Mouse (Mus musculus) right cerebral cortex, postnatal 36 days (tissue): ENCODE measurements around the gene Cdk5rap2.

Source experiments
- DNase-seq, 2 experiments: peaks; one replicate each; pipeline ENCODE4 v3.0.0; 2022; ENCODE audit warnings: low spot score in 2 of 2, mixed read lengths in 1 of 2

The Cdk5rap2 gene

GRCm38 (mm10) chr4:70354448-70354847, 55.8 kb downstream of the Cdk5rap2 start:
- DNase-seq, result no peak

GRCm38 (mm10) chr4:70353656-70354055, 56.6 kb downstream of the Cdk5rap2 start:
- DNase-seq, result no peak

DNA sequence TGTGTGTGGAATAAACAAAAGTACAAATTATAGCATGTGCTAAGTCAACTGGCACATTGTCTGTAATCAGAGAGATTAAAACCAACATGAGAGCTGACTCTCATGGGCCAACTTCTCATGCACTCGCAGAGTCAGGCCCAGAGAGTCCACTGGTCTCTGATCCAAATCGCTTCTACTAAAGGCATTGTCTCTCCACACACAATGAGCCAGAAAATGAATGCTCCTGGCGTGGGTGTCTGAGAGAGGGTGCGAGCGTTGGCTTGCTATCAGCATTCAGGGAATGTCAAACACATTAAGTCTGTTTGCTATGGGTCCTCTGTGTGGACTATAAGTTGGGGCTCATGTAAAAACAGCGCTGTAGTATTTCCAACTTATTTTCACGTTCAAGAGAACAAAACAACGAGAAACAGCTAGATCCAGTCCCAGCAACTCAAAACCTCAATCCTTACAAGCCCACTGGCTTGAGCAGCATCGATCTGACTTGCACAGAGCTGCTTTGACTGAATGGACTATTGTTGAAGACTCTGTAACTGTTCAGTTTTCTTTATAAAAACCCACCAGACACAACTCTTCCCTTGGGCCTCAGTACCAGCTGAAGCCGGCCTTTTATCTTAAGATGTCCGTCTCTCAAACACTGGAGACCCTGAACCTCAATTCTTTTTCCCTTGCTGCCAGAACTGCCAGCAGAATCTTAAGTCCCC, 74.6 kb downstream of the Cdk5rap2 start:
- no peak for DNase-seq

GRCm38 (mm10) chr4:70334995-70335394, 75.2 kb downstream of the Cdk5rap2 start:
- DNase-seq, result no peak

DNA sequence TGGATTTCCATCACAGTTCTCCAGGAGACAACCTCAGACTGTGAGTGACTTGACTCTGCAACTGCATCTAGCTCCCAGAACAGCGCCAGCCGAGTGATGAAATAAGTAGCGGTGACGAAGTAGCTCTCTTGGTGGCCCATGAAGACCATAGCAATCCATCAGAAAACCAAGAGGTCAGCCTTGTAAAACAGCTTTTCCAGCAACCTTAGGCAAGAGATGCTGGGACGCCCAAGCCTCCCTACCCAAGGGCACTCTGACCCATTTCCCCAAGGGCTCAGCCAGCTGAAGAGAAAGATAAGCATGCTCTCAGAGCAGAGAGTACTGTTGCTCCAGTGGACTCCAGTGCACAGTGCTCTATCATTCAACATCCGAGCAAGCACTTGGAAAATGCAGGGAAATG, 77.3 kb downstream of the Cdk5rap2 start:
- no peak for DNase-seq

DNA sequence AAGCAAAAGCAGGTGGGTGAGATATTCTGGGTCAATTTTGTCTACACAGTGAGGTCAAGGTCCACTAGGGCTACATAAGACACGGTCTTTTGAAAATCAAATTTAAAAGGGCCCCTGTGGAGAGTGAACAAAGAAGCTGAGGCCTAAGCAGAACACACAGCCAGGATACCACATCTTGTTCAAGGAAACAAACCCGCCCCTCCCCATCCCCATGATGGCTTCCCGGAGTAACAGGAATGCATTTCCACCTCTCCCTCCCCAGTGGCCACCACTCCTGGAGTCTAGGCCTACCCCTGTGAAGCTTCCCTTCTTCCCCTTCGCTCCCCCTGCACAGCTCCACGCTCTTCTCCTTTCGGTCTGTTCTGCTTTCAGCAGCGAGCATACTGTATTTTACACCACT, 77.7 kb downstream of the Cdk5rap2 start:
- DNase-seq, result no peak

DNA sequence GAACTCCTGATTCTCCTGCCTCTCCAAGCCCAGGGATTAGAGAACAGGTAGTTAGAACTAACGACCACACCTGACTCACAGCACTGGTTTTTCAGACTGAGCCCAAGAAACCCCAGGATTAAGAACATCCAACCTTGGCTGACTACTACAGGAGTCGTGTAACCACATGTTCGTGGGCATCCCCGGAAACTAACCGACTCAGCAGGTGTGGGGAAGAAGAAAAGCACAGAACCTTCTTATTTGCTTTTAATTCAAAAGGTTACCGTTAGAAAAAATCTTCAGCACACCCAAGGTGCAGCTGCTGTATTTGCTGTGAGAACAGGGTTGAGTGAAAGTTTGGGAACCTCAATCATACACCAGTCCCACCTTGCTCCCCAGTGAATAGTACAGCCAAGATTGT, 79.1 kb downstream of the Cdk5rap2 start:
- DNase-seq, result no peak

- no peak for DNase-seq
These were observed 82.2 kb downstream of the Cdk5rap2 start for GRCm38 (mm10) chr4:70328033-70328432.

DNA sequence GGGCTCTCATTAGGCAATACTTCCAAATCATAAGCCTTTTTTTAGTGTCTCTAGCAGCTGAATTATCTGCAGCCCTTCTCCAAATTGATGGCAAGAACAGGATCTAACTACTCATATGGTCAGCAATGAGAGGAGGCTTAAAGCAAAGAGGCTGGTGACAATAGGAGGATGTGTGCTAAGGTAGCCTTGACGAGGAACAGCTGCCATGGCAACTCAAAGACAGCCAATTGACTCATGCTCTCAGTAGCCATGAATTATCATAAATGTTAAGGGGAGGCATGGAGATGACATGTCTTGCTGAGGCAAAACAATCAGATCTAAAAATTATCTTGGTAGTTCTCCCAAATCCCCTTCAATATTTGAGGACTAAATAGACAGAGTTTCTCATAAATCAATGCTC, 82.8 kb downstream of the Cdk5rap2 start:
- no peak for DNase-seq

- no peak for DNase-seq
These were observed 88.7 kb downstream of the Cdk5rap2 start for GRCm38 (mm10) chr4:70321586-70321985.

DNA sequence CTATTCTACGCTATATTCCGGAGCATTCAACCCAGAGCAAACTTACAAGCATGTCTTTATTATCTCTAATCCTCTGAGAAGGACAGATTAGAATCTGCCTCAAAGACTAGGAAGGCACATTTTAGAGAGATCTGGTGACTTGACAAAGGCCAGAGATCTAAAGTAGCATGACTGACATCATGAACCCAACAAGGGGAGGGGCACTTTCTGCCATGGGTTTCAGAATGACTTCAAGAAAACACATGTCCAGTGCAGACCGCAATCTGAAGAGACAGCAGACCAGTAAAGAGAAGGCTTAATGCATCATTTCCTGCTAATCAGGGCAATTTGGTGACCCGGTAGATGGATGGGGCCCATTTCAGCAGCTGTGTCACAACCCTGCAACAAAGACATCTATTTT, 98.1 kb downstream of the Cdk5rap2 start:
- no peak for DNase-seq

- DNase-seq, result peak; percentile 62 to 75
These were observed 98.7 kb downstream of the Cdk5rap2 start for GRCm38 (mm10) chr4:70311530-70311929.

DNA sequence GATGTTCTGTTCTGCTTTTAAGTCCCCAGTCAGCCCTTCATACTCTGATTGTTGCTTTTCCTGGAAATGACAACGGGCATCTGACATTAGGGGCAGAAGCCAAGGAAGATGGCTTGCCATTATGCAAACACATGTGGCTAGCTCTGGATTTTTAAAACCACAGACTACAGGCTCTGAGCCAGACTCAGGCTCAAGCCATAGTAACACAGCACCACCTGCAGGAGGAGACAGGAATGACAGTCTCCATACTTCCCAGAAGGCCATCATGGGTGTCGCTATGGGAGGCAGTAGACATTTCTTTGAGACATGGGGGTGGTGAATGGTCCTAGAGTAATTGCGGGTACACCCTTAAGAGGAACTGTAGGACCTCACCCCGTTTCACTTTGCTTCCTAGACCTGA, 103.0 kb downstream of the Cdk5rap2 start:
- DNase-seq, result peak; percentile 58 to 64

DNA sequence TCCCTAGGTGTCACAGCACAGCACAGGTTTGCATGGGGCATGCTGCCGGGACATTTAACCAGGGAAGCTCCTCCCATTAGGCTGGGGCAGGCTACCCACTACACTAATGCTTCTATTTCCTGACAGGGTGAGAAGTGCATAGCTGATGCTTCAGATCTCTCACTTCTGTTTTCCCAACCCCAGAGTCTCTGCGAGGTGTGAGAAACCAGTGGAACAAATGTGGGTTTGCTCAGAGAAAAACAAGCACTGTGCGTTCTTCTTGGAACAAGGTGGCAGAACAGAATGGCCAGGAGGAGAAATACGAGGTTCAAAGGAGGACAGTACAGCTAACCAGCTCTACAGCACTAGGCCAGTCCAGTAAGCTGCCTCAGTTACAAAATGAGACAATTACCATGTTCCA, 106.4 kb downstream of the Cdk5rap2 start:
- DNase-seq, result peak in 1 of 2 experiments; percentile 23

DNA sequence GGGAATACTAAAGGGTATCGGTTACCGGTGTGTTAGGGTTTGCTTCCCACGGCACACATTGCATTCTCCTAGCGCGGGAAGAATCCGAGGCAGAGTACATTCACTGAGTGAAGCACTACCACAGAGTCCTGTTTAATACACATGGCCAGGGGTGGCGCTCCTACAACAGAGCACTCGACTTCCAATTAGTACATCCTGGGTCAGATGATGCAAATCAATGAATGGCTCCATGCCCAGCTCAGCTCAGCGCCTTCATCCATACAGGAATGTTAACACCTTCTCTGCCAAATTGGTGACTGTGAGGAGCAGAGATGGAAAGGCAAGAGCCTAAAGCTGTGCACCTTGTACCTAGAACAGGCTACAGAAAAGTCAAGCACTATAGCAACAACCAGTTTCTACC, 109.1 kb downstream of the Cdk5rap2 start:
- no peak for DNase-seq

DNA sequence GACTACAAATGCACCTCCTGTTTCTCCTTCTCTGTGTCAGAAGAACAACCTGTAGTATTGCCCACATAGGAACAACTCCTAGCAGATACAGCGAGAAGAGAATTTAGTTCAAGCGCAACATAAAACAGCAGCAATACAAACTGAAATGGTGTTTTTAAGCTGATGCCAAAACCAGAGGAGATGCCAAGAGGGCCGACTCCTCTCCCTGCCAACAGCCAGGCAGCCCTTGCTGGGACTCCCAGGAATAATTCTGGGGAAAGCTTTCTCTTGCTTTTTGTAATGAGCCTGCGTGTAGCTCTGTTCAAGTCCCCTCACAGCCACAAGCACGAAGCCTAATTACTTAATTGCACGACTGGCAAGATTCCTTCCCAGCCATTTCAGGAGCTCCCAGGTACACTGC, 120.9 kb downstream of the Cdk5rap2 start:
- DNase-seq, result no peak

DNA sequence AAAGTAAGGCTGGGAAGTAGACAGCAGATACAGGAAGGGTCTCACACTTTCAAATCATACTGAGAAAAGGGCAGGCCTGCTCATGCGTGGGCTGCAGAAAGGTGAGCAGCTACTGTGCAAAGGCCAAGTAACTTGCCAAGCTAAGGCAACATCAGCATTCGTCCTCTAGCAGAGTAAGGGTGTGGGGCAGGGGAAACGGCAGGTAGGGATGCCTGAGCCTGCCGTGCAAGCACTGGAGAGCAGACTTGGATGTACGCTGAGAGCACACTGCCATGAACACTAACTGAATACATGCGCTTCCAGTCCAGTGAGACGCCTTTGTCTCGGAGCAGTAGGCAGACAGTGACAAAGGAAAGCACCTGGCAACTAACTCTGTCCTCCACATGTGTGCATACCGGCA, 127.1 kb downstream of the Cdk5rap2 start:
- no peak for DNase-seq

DNA sequence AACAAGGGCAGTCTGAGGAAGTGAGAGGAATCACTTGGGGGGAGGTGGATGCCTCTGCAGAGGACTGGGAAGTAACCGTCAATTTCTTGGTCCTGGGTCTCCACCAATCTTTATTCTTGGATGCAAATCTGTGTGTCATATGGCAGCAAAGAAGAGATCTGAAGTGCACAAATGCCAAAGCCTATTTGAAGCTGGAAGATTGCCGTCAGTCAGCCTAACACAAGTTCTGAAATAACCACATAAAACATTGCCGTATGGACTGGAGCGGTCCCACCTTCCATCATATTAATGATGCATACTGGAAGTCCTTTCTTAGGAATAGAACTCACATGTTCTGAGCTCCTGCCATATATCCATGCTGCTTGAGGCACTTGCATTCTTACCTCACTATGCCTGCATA, 131.4 kb downstream of the Cdk5rap2 start:
- DNase-seq, result no peak

GRCm38 (mm10) chr4:70278057-70278456, 132.2 kb downstream of the Cdk5rap2 start:
- DNase-seq, result no peak

DNA sequence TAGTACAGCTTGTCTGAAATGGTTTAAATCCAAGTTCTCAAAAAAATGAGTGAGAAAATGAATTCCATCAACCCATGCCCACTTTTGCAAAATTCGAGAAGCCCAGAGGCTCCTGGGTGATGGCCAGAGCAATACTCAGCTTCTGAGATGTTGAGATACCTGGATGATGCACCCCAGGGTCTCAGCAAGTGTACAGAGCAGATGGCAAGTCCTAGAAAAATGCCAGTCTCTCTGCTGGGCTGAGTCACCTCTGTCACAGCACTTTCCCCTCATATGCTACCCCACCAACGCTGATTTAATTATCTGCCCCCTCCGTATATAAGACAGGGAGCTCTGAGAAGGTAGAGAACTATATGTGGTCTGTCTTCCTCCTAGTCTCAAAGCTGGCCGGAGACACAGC, 137.3 kb downstream of the Cdk5rap2 start:
- DNase-seq, result no peak

GRCm38 (mm10) chr4:70272527-70272926, 137.7 kb downstream of the Cdk5rap2 start:
- DNase-seq, result no peak

GRCm38 (mm10) chr4:70267213-70267906, 142.9 kb downstream of the Cdk5rap2 start:
- no peak for DNase-seq

GRCm38 (mm10) chr4:70265248-70265647, 145.0 kb downstream of the Cdk5rap2 start:
- peak in 1 of 2 experiments; percentile 16 for DNase-seq
